Mouse (Mus musculus) brain, adult 2 months (tissue): ENCODE results near the gene Tmem37.

Experiments
- DNase-seq: peaks from one replicate; pipeline ENCODE4 v3.0.0; 2011; ENCODE audit warnings: low read depth, low spot score

Tmem37 gene

GRCm38 (mm10) chr1:120093482-120094134 lies 19.7 kb upstream of the Tmem37 start:
- peak; percentile 89 for DNase-seq

- no peak for DNase-seq
These were observed 17.2 kb upstream of the Tmem37 start for GRCm38 (mm10) chr1:120090880-120091570.

- no peak for DNase-seq
These were observed 15.3 kb upstream of the Tmem37 start for GRCm38 (mm10) chr1:120089180-120089579.

DNA sequence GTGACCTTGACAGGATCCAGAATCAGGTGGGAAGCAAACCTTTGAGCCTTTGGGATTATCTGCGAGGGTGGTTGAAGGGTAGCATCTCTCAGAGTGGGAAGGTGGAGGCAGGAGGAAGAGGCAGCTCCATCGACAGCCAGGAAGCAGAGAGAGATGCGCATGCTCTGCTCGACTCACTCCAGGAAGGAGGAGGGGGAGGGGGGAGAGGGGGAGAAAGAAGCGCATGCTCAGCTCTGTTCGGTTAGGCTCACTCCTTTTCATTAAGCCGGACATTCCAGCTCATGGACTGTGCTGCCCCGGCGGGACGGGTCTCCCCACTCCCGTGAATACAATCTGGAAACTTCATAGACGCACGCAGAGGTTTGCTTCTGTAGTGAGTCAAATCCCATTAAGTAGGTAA lies 12.8 kb upstream of the Tmem37 start:
- no peak for DNase-seq

DNA sequence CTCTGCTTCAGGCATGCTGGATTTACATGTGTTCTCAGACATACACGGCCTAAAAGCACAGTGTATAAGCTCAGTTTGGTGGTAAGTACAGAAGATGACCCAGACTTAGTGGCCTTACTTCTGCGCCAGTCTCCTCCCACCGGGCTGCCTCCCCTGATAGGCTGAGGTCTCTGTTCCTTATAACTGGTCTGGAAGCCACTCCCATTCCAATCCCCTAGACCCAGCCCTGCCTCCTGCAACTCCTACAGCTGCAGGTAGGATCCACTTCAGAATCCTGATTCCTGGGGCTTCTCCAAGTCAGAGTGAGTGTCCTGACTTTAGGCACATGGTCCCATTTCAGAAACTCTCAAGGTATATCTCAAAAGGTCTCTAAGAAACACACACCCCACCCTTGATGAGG lies 11.8 kb upstream of the Tmem37 start:
- no peak for DNase-seq

- DNase-seq, result no peak
These were observed 10.1 kb upstream of the Tmem37 start for GRCm38 (mm10) chr1:120083921-120084517.

- peak; percentile 26 for DNase-seq
These were observed 9.2 kb upstream of the Tmem37 start for GRCm38 (mm10) chr1:120082957-120083585.

DNA sequence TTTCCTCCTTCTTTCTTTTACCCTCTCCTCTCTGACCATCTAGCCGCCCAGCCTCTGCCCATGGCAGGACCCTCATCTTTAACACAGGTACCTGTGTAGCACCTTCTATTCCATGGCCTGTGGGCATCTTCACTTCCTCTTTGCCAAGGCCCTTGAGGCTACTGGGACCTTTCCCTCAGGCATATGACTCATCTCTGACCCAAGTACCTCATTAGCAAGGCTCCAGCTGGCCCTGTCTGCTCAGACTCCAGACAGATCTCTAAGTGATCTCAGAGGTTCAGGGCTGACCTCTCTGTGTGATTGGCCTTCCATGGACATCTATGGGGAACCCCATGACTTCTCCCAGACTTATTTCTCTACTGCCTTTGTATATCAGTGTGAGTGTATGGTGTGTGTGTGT lies 6.8 kb upstream of the Tmem37 start:
- DNase-seq, result no peak

- no peak for DNase-seq
These were observed 4.0 kb upstream of the Tmem37 start for GRCm38 (mm10) chr1:120077746-120078410.

GRCm38 (mm10) chr1:120075507-120075906 lies 1.6 kb upstream of the Tmem37 start:
- no peak for DNase-seq

DNA sequence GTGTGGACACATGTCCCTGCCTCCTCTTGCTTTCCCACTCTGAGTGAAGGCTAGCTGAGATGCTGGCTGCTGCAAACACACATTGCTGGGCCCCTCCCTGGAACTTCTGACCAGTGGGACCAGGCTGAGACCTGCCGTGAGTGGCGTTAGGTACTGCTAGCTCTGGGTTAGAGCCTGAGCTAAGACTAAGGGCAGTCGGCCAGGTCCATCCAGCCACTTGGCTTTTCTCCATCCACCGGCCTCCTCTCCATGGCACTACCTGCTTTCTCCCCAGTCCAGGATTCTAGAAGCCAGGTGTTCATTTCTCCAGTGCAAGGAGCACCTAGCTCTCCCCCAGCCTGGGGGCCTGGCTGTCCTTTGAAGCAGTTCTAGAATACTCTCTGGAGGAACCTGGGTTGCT lies 1.1 kb upstream of the Tmem37 start:
- DNase-seq, result peak; percentile 16

DNA sequence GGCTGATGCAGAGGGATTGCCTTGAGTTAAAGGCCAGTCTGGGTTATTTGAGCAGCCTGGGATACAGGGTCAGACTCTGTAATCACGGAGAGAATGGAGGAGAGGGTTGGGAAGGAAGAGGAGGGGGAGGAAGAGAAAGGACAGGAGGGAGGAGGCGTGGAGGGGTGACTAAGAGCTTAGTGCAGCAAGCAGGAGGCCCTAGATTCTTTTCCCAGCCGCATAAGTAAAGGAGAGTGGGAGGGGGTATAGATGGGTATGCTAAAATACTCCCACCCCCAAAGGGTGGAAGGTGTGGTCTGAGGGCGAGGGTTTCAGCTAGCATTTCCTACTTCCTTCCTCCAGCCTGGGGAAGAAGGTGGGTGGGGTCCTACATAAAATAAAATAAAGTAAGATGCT lies 431 bp upstream of the Tmem37 start:
- DNase-seq, result peak; percentile 61

DNA sequence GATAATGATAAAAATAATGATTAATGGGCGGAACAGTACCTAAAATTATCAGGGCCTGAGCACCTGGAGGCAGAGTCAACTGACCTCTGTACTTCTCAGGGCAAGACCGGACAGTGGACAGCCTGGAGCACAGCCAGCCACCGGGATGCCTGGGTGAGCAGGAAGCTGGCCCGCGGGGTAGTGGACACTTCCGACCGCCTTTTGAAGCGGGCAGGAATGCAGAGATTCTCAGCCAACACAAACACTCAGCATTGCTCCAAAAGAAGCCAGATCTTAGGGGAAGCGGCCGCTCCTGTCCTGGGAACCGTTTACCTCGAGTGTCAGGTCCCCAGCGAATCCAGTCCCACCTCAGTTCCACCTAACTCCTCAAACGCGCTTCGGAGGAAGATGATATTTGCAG lies 974 bp downstream of the Tmem37 start:
- DNase-seq, result peak; percentile 28

- DNase-seq, result no peak
These were observed 2.7 kb downstream of the Tmem37 start for GRCm38 (mm10) chr1:120071133-120071532.

DNA sequence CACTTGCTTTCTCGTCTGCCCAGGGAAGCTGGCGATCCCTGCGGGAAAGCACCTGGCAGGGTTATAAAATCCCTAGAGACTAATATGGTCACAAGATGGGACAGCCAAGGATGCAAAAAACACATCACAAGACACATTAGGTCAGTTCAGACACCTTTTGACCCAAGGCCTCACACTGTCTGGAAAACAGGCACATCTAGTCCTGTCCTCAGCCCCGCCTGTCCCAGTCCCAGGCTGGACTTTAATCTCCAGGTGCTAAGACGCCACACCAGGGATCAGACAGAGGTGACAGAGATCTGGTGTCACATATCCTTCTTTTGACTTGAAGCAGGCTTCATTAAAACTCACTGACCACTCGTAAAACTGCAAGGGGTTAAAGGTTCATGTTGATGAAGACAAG lies 3.7 kb downstream of the Tmem37 start:
- DNase-seq, result no peak

DNA sequence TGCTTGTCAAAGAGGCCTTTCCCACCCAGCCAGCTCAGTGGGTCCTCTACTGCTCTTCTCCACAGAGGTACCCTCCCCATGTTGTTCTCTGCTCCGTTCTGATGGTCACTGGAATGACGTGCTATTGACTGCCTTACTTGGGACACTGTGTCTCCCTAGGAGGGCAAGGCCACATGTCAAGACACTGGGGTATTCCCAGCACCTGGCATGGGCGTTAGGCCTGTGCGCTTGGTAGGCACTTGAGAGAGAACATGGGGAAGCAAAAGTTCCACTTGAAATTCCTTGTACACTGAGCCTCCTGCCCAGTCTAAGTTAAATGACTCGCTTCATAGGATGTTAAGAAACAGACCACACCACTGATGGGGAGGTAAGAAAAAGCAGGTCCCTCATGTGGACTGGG lies 4.8 kb downstream of the Tmem37 start:
- DNase-seq, result no peak

GRCm38 (mm10) chr1:120066625-120067024 lies 7.2 kb downstream of the Tmem37 start:
- no peak for DNase-seq

DNA sequence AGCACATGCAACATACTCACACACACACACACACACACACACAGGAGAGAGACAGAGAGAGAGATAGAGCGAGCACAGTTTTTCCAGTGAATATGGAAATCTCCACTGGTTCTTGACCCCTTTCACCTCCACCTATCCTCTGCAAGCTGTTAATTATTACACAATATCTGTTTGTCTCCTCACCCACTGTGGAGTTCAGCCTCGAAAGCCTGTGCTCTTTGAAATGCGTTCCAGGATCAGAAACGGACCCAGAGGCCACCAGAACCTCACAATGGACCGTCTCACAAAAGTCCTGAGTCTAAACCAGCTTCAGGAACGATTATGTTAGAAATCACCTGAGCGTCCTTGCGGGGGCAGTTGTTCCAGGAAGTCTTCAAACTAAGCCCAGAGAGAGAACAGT lies 7.7 kb downstream of the Tmem37 start:
- DNase-seq, result no peak

- DNase-seq, result no peak
These were observed 9.7 kb downstream of the Tmem37 start for GRCm38 (mm10) chr1:120064036-120064682.

- DNase-seq, result no peak
These were observed 11.6 kb downstream of the Tmem37 start for GRCm38 (mm10) chr1:120062231-120062630.

GRCm38 (mm10) chr1:120060687-120061086 lies 13.2 kb downstream of the Tmem37 start:
- no peak for DNase-seq
